Mouse (Mus musculus) small intestine, adult 2 months (tissue): Measurements from ENCODE around the gene Sulf2. TPM values are rescaled to one million over a fixed set of nuclear protein-coding genes. Genes with fewer than 3 reads are reported as not detected.

Experiments
- H3K27ac ChIP-seq: fragments of 200-500 bp; 2 replicates; pipeline ENCODE4 v1.5.1; 2012; ENCODE audit warnings: low read depth, low read length, control low read depth, inconsistent platforms; ENCODE audit not compliant: insufficient read depth
- H3K27me3 ChIP-seq: fragments of 200-500 bp; 2 replicates; pipeline ENCODE4 v1.6.1; 2012; ENCODE audit warnings: mild to moderate bottlenecking, moderate library complexity, low read length, inconsistent platforms; ENCODE audit not compliant: control insufficient read depth, insufficient read depth
- H3K36me3 ChIP-seq: fragments of 200-500 bp; 2 replicates; pipeline ENCODE4 v1.6.1; 2012; ENCODE audit warnings: mild to moderate bottlenecking, low read length, control low read depth, inconsistent platforms; ENCODE audit not compliant: control insufficient read depth, insufficient read depth
- H3K4me1 ChIP-seq: fragments of 200-500 bp; 2 replicates; pipeline ENCODE4 v1.6.1; 2012; ENCODE audit warnings: low read length, inconsistent platforms, mixed read lengths; ENCODE audit not compliant: control insufficient read depth, insufficient read depth, insufficient read length
- H3K4me3 ChIP-seq: fragments of 200-500 bp; 2 replicates; pipeline ENCODE4 v1.5.1; 2012; ENCODE audit warnings: low read depth, mild to moderate bottlenecking, control low read depth, inconsistent platforms, low read length, moderate library complexity
- CTCF ChIP-seq: fragments of 200-500 bp; IDR thresholded peaks from 2 replicates; pipeline ENCODE4 v1.5.1; 2012; ENCODE audit warnings: low read depth, mild to moderate bottlenecking, control low read depth, inconsistent platforms, low read length, moderate library complexity, mixed read lengths; ENCODE audit not compliant: insufficient replicate concordance, insufficient read length; ENCODE audit errors: extremely low read depth
- POLR2A ChIP-seq: fragments of 200-500 bp; IDR thresholded peaks from 2 replicates; pipeline ENCODE4 v1.6.1; 2012; ENCODE audit warnings: low read depth, mild to moderate bottlenecking, control low read depth, inconsistent platforms, low read length, moderate library complexity
- WGBS: fragments of 180-500 bp; shearing (Covaris S2); methylation state at CpG from one replicate; pipeline ENCODE4 v1.1.7; 2018; 5-methylcytosine and 5-hydroxymethylcytosine counted together
- polyA plus RNA-seq: library from polyadenylated mRNA; depleted of rRNA; stranded (reverse); fragments of >200 nt; gene quantifications from 2 replicates; pipeline ENCODE4 v1.2.3, GENCODE M21; 2012

Gene Sulf2
- polyA plus RNA-seq, 1 experiment = 75.6 TPM

GRCm38 (mm10) chr2:166163917-166164316 is 8.5 kb upstream of the Sulf2 start:
- no peak overlapping the region for H3K27ac ChIP-seq
- no peak for TF ChIP-seq POLR2A
- TF ChIP-seq CTCF = no peak
- 95% methylated on average over 6 of the region's 6 CpGs for WGBS

GRCm38 (mm10) chr2:166163252-166163651 is 7.8 kb upstream of the Sulf2 start:
- Histone ChIP-seq H3K36me3 (no peaks in the 10 kb centered on the region), H3K27me3 (no peaks in the 10 kb centered on the region), H3K27ac (no peak overlapping the region), H3K4me3 (no peak overlapping the region), H3K4me1 (peaks cover under 1% of the 10 kb centered on the region; the same call in 1 of the 2 replicates)
- 83% methylated on average over 5 of the region's 5 CpGs for WGBS
- TF ChIP-seq POLR2A (no peak), CTCF (no peak)

More at GRCm38 (mm10) chr2:166163917-166164316, 8.5 kb upstream of the Sulf2 start:
- no peaks in the 10 kb centered on the region for H3K36me3 ChIP-seq
- H3K4me1 ChIP-seq = peaks cover 2% of the 10 kb centered on the region; the same call in 1 of the 2 replicates
- no peak overlapping the region for H3K4me3 ChIP-seq
- no peaks in the 10 kb centered on the region for H3K27me3 ChIP-seq

GRCm38 (mm10) chr2:166162160-166162559 is 6.7 kb upstream of the Sulf2 start:
- Histone ChIP-seq H3K4me1 (peaks cover 11% of the 10 kb centered on the region), H3K4me3 (no peak overlapping the region), H3K27me3 (no peaks in the 10 kb centered on the region), H3K36me3 (no peaks in the 10 kb centered on the region), H3K27ac (no peak overlapping the region)
- WGBS = 82% methylated on average over 5 of the region's 5 CpGs
- TF ChIP-seq CTCF (no peak), POLR2A (no peak)

- H3K4me1 ChIP-seq = peaks cover 18% of the 10 kb centered on the region
- no peak overlapping the region for H3K4me3 ChIP-seq
- TF ChIP-seq CTCF (peak; percentile 5; the same call in 1 of the 2 replicates), POLR2A (no peak)
- no peaks in the 10 kb centered on the region for H3K27me3 ChIP-seq
- WGBS = 92% methylated on average over 7 of the region's 7 CpGs
- H3K27ac ChIP-seq = no peak overlapping the region
- H3K36me3 ChIP-seq = no peaks in the 10 kb centered on the region
These were observed 3.8 kb upstream of the Sulf2 start for GRCm38 (mm10) chr2:166159276-166159675.

- Histone ChIP-seq H3K27me3 (no peaks in the 10 kb centered on the region), H3K4me3 (no peak overlapping the region), H3K36me3 (no peaks in the 10 kb centered on the region), H3K27ac (peak overlapping the region; percentile 56), H3K4me1 (peaks cover 19% of the 10 kb centered on the region)
- TF ChIP-seq POLR2A = no peak
- TF ChIP-seq CTCF = no peak
- 43% methylated on average over 12 of the region's 12 CpGs for WGBS
These were observed 2.5 kb upstream of the Sulf2 start for GRCm38 (mm10) chr2:166157767-166158561.

GRCm38 (mm10) chr2:166157144-166157543 is 1.7 kb upstream of the Sulf2 start:
- H3K27ac ChIP-seq = peak overlapping the region; percentile 56
- H3K4me1 ChIP-seq = peaks cover 22% of the 10 kb centered on the region
- TF ChIP-seq POLR2A = no peak
- TF ChIP-seq CTCF = no peak
- H3K4me3 ChIP-seq = no peak overlapping the region
- WGBS = 40% methylated on average over 2 of the region's 2 CpGs
- no peaks in the 10 kb centered on the region for H3K36me3 ChIP-seq
- no peaks in the 10 kb centered on the region for H3K27me3 ChIP-seq

GRCm38 (mm10) chr2:166156122-166156521 is 659 bp upstream of the Sulf2 start:
- Histone ChIP-seq H3K36me3 (no peaks in the 10 kb centered on the region), H3K27ac (no peak overlapping the region), H3K27me3 (no peaks in the 10 kb centered on the region), H3K4me3 (no peak overlapping the region), H3K4me1 (peaks cover 25% of the 10 kb centered on the region)
- no peak for TF ChIP-seq CTCF
- TF ChIP-seq POLR2A = no peak
- WGBS = 33% methylated on average over 12 of the region's 12 CpGs
